Mouse (Mus musculus) ES-Bruce4 (cell line): ENCODE measurements around the gene Pclaf.

Experiments used
- CTCF ChIP-seq: IDR thresholded peaks from one replicate; pipeline ENCODE4 v1.8.1; 2011; ENCODE audit warnings: low read depth, low read length
- EP300 ChIP-seq: IDR thresholded peaks from 2 replicates; pipeline ENCODE4 v1.6.1; 2011; ENCODE audit warnings: low read depth, low read length; ENCODE audit not compliant: insufficient read depth
- POLR2A ChIP-seq: IDR thresholded peaks from one replicate; pipeline ENCODE4 v1.8.1; 2011; ENCODE audit warnings: low read length; ENCODE audit not compliant: insufficient read depth

DNA sequence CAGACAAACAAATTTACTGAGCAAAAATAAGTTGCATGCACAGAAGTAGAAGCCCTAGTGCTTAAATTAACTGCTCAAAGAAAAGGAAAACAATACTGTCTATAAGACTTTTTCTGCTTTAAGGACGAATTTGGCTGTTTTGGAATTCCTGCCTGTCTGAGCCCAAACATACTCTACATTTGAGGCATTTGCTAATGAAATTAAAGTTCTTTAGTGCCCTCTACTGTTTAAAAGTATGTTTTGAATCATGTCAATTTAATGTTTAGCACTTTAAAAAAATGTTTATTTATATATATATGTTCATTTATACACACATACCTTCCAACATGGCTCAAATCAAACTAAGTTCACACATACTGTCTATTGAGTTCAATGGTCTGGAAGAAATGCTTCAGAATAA lies 39.8 kb upstream of the Pclaf start:
- no peak for TF ChIP-seq CTCF
- TF ChIP-seq POLR2A, result no peak
- TF ChIP-seq EP300, result no peak
